Mouse (Mus musculus): Measurements from ENCODE around the gene Abhd5. TPM values are rescaled to one million over a fixed set of nuclear protein-coding genes. Genes with fewer than 3 reads are reported as not detected.

Abhd5 gene
- polyA plus RNA-seq, 1 experiment: 61.6 TPM

DNA sequence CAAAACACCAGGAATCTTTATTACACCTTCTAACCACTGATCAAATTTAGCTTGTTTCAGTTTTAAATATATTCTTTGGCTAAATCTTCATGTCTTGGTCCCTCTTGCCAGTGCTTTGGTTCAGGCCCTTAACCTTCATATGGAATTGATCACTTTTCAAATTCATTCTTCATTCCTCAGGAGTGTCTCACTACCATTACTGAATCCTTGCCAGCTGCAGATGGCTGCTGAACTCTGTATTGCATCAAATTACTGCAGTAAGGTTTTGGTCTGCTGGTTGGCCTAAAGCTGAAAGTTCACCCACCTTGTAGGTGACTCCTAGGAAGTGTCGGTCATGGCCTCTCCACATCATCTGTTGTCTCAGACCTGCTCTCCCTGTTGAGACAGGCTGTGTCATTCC lies 12.8 kb downstream of the Abhd5 start:
- Histone ChIP-seq H3K4me1 (ENCODE audit: control insufficient read depth, insufficient read depth, low read length) (peaks cover 19% of the 10 kb centered on the region), H3K27ac (ENCODE audit: insufficient read depth, low read length) (peak overlapping the region; percentile 90), H3K4me3 (ENCODE audit: insufficient read depth, low read length) (no peak overlapping the region)
- no peak for TF ChIP-seq CTCF (IDR thresholded peaks at IDR 0.05; ENCODE audit: borderline replicate concordance, insufficient read depth, low read length)
- TF ChIP-seq POLR2A (IDR thresholded peaks at IDR 0.05; ENCODE audit: low read depth, low read length): no peak

DNA sequence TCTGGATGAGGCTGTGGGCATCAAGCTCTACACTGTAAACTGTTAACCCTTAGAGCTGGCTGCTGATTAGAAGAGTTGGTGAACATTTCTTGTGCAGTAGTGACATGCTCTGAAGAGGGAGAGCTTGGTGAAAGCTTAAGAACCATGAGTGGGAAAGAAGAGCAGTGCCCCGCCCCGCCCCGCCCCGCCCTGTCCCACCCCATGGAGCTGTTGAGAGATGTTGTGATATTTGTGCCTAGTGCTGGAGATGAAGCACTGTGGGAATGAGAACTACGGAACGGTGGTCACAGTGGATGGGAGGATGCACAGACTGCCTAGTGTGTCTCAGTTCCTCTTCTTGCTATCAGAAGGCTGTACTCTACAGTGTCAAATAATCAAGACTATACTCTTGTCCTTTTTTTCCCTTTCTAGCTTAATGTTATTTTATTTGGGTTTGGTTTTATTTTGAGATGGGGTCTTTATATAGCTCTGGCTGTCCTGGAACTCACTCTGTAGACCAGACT lies 18.9 kb downstream of the Abhd5 start:
- Histone ChIP-seq H3K27ac (ENCODE audit: insufficient read depth, low read length) (no peak overlapping the region), H3K4me1 (ENCODE audit: control insufficient read depth, insufficient read depth, low read length) (peaks cover 9% of the 10 kb centered on the region), H3K4me3 (ENCODE audit: insufficient read depth, low read length) (no peak overlapping the region)
- TF ChIP-seq CTCF (IDR thresholded peaks at IDR 0.05; ENCODE audit: borderline replicate concordance, insufficient read depth, low read length): no peak
- TF ChIP-seq POLR2A (IDR thresholded peaks at IDR 0.05; ENCODE audit: low read depth, low read length): no peak

DNA sequence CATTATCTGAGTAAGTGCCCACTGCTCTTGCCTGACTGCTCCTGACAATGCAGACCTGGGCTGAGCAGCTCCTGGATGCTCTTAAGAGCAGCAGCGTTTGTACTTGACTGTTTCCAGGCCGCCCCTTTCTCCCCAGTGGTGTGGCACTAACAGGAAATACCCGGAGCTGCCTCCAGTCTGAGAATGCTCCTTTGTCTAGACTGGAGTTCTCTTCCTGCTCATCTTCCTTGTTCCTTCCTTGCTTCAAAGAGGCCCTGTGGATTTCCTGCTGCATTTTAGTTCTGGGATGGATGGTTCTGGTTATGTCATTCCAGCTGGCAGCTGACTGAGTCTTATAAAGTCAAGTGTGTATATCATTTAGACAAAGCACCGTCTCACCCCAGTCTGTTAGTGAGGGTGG lies 21.1 kb downstream of the Abhd5 start:
- H3K27ac ChIP-seq (ENCODE audit: insufficient read depth, low read length): no peak overlapping the region; the same call in 1 of the 2 replicates
- TF ChIP-seq POLR2A (IDR thresholded peaks at IDR 0.05; ENCODE audit: low read depth, low read length): no peak
- H3K4me1 ChIP-seq (ENCODE audit: control insufficient read depth, insufficient read depth, low read length): peaks cover 7% of the 10 kb centered on the region
- H3K4me3 ChIP-seq (ENCODE audit: insufficient read depth, low read length): no peak overlapping the region

DNA sequence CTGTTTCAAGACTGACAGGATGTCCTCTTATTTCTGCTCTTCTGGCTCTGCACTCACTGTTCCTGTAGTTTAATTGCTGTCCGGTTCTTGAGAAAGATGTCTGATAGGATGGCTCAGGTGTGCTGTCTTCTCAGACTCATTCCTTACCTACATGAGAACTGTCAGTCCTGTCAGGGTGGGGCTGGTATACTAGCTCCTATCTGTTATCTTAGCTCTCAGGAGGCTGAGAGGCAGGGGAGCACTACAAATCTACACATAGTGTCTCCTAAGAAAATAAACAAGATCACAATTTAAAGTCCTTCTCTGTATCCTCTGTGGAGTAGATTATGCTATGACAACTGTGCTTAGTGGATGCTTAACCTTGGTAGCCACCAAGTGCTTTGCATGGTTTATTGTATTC lies 21.6 kb downstream of the Abhd5 start:
- Histone ChIP-seq H3K27ac (ENCODE audit: insufficient read depth, low read length) (no peak overlapping the region), H3K4me1 (ENCODE audit: control insufficient read depth, insufficient read depth, low read length) (peaks cover 7% of the 10 kb centered on the region), H3K4me3 (ENCODE audit: insufficient read depth, low read length) (no peak overlapping the region)
- TF ChIP-seq CTCF (IDR thresholded peaks at IDR 0.05; ENCODE audit: borderline replicate concordance, insufficient read depth, low read length): no peak

DNA sequence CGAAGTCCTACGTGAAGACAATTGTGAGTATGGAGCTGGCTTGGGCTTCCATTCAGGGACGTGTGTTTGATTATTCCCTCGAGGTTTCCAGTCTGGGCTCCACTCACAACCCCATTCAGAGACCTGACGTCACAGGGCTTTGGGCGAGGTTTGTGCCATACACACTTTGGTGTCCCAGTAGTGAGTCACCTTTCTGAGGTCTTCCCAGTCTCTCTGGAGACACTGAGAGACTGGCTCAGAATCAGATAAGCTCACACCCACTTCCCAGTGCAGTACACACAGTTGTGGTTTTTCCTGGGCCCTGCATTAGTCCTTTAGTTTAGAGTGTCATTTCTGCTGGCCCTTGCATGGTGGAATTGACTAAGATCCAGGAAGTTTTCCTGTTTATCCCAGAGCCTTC lies 27.6 kb downstream of the Abhd5 start:
- no peak for TF ChIP-seq CTCF (IDR thresholded peaks at IDR 0.05; ENCODE audit: borderline replicate concordance, insufficient read depth, low read length)
- no peak for TF ChIP-seq POLR2A (IDR thresholded peaks at IDR 0.05; ENCODE audit: low read depth, low read length)
- no peak overlapping the region for H3K27ac ChIP-seq (ENCODE audit: insufficient read depth, low read length)
- peaks cover 7% of the 10 kb centered on the region for H3K4me1 ChIP-seq (ENCODE audit: control insufficient read depth, insufficient read depth, low read length)
- no peak overlapping the region for H3K4me3 ChIP-seq (ENCODE audit: insufficient read depth, low read length)

DNA sequence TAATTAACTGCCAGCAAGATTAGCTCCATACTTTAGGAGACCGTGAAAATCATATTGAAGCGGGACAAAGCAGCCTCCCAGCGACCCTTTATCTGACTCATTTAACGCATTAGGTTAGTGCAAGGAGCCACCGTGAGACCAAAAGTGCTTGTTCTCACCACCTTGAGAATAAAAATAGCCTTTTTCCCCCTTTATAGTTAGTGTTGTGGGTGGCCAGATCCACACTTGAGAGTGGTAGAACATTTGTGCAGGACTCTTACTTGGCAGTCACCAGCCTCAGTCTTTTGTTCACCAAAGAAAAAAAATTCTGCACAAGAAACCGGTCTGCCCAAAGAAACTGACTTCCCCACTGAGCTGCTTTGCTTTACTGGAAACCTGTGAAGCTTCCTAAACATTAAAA lies 29.6 kb downstream of the Abhd5 start:
- Histone ChIP-seq H3K4me3 (ENCODE audit: insufficient read depth, low read length) (no peak overlapping the region), H3K4me1 (ENCODE audit: control insufficient read depth, insufficient read depth, low read length) (no peaks in the 10 kb centered on the region), H3K27ac (ENCODE audit: insufficient read depth, low read length) (no peak overlapping the region)
- TF ChIP-seq POLR2A (IDR thresholded peaks at IDR 0.05; ENCODE audit: low read depth, low read length) (no peak), CTCF (IDR thresholded peaks at IDR 0.05; ENCODE audit: borderline replicate concordance, insufficient read depth, low read length) (no peak)

DNA sequence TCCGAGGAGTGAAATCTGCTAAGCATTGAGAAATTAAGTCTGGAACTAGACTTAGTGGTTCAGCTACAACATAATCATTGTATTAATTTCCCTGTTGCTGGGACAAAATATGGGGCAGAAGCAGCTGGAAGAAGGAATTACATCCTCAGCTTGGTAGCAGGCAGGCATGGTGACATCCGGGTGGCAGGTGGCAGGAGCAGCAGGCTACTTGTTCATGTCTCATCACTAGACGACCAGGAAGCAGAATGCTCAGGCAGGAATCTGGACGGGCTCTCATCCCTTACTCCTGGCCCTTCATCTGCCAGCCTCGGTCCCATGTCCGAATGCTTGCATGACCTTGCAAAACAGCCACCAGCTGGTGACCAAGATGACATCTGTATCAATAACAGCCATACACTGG lies 30.6 kb downstream of the Abhd5 start:
- H3K4me3 ChIP-seq (ENCODE audit: insufficient read depth, low read length): no peak overlapping the region
- no peak for TF ChIP-seq CTCF (IDR thresholded peaks at IDR 0.05; ENCODE audit: borderline replicate concordance, insufficient read depth, low read length)
- no peak overlapping the region for H3K27ac ChIP-seq (ENCODE audit: insufficient read depth, low read length)
- no peaks in the 10 kb centered on the region for H3K4me1 ChIP-seq (ENCODE audit: control insufficient read depth, insufficient read depth, low read length)

DNA sequence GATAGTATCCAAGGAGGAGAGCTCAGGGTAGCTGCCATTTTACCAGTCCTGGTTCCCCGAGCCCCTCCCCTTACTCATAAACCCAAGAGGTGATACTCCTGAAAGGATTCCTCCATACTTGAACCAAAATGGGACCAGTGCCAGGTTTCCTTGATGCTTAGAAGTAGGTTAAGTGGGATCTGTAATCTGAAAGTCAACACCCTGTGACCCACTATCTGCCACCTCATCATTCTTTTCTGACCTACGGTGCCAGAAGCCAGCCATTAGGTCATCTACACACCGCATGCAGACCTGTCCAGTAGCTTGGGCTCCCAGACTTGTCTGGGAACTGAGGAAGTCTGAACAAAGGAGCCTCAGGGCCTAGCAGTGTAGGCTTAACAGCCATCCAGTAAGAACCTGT lies 34.6 kb downstream of the Abhd5 start:
- H3K27ac ChIP-seq (ENCODE audit: insufficient read depth, low read length): no peak overlapping the region
- H3K4me3 ChIP-seq (ENCODE audit: insufficient read depth, low read length): no peak overlapping the region
- no peaks in the 10 kb centered on the region for H3K4me1 ChIP-seq (ENCODE audit: control insufficient read depth, insufficient read depth, low read length)
- no peak for TF ChIP-seq POLR2A (IDR thresholded peaks at IDR 0.05; ENCODE audit: low read depth, low read length)
- TF ChIP-seq CTCF (IDR thresholded peaks at IDR 0.05; ENCODE audit: borderline replicate concordance, insufficient read depth, low read length): no peak

DNA sequence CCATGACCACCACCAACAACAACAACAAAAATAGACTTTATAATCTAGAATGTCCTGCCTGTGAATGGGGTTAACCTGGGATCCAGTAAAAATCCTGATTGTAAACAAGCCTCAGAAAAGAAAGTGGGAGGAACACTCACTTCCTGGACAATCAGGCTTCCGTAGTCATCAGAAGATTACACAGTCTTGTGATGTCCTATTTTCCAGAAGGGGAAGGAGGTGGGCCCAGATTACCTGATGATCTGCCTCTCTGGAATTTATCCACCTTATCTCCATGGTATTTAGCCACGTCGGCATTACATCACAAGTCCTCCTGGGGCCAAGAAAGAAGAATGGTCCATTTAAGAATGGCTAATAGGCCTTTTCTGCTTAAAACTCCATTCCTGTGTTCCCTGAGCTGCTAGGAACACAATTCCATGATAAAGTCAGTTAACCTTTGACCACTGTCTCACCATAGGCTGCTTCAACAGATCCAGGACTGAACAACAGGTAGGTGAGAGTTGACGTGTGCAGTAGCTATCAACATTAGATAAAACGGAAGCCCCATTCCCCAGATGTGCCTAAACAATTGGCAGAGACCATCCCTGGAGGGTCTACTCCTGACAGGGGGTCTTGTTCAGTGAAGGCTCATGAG lies 38.0 kb downstream of the Abhd5 start:
- no peak for TF ChIP-seq CTCF (IDR thresholded peaks at IDR 0.05; ENCODE audit: borderline replicate concordance, insufficient read depth, low read length)
- no peak for TF ChIP-seq POLR2A (IDR thresholded peaks at IDR 0.05; ENCODE audit: low read depth, low read length)
- H3K4me1 ChIP-seq (ENCODE audit: control insufficient read depth, insufficient read depth, low read length): no peaks in the 10 kb centered on the region
- no peak overlapping the region for H3K4me3 ChIP-seq (ENCODE audit: insufficient read depth, low read length)
- no peak overlapping the region for H3K27ac ChIP-seq (ENCODE audit: insufficient read depth, low read length)

DNA sequence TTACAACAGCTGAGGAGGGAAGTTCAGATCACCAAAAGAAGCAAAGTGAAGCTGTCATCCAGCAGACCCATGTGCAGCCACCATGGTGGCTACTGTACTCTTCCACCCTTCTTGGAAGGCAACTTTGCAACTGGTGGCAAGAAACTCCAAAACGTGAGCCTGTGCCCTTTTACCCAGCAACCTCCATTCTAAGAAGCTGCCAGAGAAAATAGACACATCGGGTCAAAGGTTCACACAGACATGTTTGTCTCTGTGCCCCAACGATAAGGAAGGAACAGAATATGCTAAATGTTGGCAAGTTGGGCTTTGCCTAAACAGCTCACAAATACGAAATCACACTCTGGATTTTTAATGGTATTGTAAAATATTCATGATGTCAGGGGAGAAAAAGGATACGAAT lies 44.4 kb downstream of the Abhd5 start:
- no peaks in the 10 kb centered on the region for H3K4me1 ChIP-seq (ENCODE audit: control insufficient read depth, insufficient read depth, low read length)
- no peak overlapping the region for H3K4me3 ChIP-seq (ENCODE audit: insufficient read depth, low read length)
- no peak for TF ChIP-seq CTCF (IDR thresholded peaks at IDR 0.05; ENCODE audit: borderline replicate concordance, insufficient read depth, low read length)
- TF ChIP-seq POLR2A (IDR thresholded peaks at IDR 0.05; ENCODE audit: low read depth, low read length): no peak
- no peak overlapping the region for H3K27ac ChIP-seq (ENCODE audit: insufficient read depth, low read length)

DNA sequence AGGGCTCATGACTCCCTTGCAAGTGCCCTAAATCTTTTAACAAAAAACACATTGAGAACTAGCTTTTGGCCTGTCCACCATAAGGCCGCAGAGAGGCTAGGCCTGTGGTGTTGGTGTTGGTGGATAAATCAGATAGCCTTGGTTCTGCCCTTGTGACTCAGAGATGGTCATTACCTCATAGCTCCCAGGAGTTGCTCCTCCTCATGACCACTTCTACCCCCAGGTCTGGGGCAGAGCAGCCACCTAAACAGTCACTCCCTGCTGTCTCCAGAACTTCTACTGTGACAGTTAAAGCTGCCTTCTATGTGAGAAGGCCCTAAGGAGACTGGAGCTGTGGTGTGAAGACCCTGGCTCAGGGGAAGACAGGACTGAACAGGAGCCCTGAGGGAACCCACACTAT lies 45.7 kb downstream of the Abhd5 start:
- TF ChIP-seq POLR2A (IDR thresholded peaks at IDR 0.05; ENCODE audit: low read depth, low read length): no peak
- TF ChIP-seq CTCF (IDR thresholded peaks at IDR 0.05; ENCODE audit: borderline replicate concordance, insufficient read depth, low read length): no peak
- no peaks in the 10 kb centered on the region for H3K4me1 ChIP-seq (ENCODE audit: control insufficient read depth, insufficient read depth, low read length)
- no peak overlapping the region for H3K4me3 ChIP-seq (ENCODE audit: insufficient read depth, low read length)
- H3K27ac ChIP-seq (ENCODE audit: insufficient read depth, low read length): no peak overlapping the region
